Mouse (Mus musculus) liver, adult 2 months (tissue): ENCODE results near the gene Denr.

ENCODE experiments used
- CTCF ChIP-seq: fragments of 200-500 bp; IDR thresholded peaks from 2 replicates; pipeline ENCODE4 v1.5.1; 2011; ENCODE audit warnings: low read depth, low read length, control low read depth
- POLR2A ChIP-seq: fragments of 200-500 bp; IDR thresholded peaks from 2 replicates; pipeline ENCODE4 v1.6.1; 2011; ENCODE audit warnings: low read length, control low read depth; ENCODE audit not compliant: insufficient read depth; ENCODE audit errors: extremely low read depth

DNA sequence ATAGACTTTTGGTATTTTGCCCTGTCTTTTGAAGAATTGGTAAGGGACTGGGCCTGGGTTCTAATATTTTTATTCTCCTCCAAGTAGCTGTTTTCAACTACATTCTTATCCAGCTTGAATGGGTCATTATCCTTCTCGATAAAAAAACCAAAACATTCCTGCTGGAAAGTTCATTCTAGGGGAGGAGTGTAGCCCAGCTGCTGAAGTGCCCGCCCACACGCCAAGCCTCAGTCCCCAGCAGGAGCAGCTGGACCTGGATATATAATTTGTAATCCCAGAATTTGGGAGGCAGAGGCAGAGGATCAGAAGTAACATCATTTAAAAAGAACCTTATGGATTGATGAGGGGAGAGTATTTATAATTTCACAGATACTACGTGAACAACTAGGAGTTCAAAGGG lies 39.6 kb downstream of the Denr start:
- TF ChIP-seq CTCF, result no peak
- no peak for TF ChIP-seq POLR2A
